Mouse (Mus musculus): ENCODE results near the gene Cpeb3. TPM values are rescaled to one million over a fixed set of nuclear protein-coding genes. Genes with fewer than 3 reads are reported as not detected.

The Cpeb3 gene
- polyA plus RNA-seq (2012; rRNA removed): 4.1 and 4.2 TPM in 2 replicates

DNA sequence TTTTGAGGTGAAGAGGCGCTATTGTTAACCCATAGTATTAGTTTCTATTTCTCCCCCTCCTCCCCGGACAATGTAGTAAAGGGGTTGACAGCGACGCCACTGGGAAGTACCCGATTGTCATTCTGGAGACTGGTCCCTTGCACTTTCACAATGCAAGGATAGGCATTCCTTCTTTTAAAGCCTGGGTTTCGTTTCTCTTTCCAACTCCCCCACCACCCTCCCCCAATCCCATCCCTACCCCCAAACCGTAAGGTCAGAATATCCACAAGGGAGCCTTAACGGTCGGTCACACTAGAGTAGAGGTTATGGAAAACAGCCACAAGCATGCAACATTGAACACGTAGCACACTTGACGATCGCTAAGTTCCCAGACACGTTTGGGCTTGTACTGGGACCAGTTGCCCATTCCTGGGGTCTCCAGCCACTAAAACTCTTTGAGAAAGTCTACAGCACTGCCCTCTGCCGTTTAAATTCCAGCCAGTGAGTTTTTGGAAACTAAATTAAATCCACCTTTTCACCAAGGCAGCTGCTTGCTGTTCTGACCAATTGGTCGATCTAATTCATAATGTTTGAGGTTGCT lies at the start of gene Cpeb3:
Gene Cpeb3, minus strand, starts transcription at position 426 of the 580 bp plus-strand sequence.
- H3K27me3 ChIP-seq (ENCODE audit: control insufficient read depth, insufficient read depth, low read length): peaks cover 3% of the 10 kb centered on the region
- 1% methylated on average over 15 of the region's 15 CpGs for WGBS
- TF ChIP-seq CTCF (IDR thresholded peaks at IDR 0.05; ENCODE audit: extremely low read depth, insufficient read depth, insufficient read length, insufficient replicate concordance): no peak
- no peak for TF ChIP-seq POLR2A (IDR thresholded peaks at IDR 0.05; ENCODE audit: low read depth, low read length)
- H3K36me3 ChIP-seq (ENCODE audit: control insufficient read depth, insufficient read depth, low read length): peaks cover 2% of the 10 kb centered on the region; the same call in 1 of the 2 replicates
- no peaks in the 10 kb centered on the region; the same call in none of the 2 replicates for H3K4me1 ChIP-seq (ENCODE audit: control insufficient read depth, insufficient read depth, insufficient read length)
- peak within 1 kb of the TSS; percentile 87 for H3K4me3 ChIP-seq (ENCODE audit: extremely low read depth, insufficient read depth, insufficient read length)
- peak; percentile 7 to 14 for DNase-seq (ENCODE audit: low read depth in 1 of 2, low spot score in 2 of 2)
- H3K27ac ChIP-seq (ENCODE audit: insufficient read depth, low read length): peak within 1 kb of the TSS; percentile 82

DNA sequence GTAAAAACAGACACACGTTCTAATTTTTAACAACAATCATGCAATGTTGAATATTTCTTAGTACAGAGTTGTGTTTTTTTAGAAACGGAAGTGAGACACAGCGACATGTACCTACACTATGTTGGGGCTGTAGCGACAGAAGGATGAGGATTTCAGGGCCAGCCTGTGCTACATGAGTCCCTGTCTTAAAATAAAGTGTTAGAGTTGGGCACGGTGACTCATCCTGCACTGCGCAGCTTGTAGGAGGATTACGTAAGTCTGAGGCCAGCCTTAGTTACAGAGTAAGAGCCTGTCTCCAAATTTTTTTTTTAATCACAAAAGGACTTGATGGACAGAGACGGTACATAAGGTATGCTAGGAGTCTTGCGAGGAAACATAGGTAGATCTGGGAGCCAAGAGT lies 46.9 kb upstream of the Cpeb3 start:
- no peak for DNase-seq (ENCODE audit: low read depth in 1 of 2, low spot score in 2 of 2)
- WGBS: 86% methylated on average over 9 of the region's 9 CpGs

DNA sequence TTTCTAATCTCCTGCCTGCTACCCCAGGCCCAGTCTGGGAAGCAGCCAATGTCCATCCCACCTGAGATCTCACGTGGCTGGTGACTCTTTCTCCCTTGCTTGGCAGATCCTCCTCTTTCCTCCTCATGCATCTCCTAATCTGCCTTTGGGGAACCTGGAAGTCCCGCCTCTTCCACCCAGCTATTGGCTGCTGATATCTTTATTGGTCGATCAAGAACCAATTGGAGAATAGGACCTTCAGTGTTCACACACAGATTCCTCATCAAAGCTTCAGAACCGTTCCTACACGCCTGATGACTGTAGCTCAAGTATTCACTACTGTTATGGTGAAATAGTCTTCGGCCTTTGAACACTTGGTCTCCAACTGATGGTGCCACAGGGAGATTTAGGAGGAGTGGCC lies 43.7 kb upstream of the Cpeb3 start:
- Histone ChIP-seq H3K27me3 (ENCODE audit: control insufficient read depth, insufficient read depth, low read length) (no peaks in the 10 kb centered on the region), H3K36me3 (ENCODE audit: control insufficient read depth, insufficient read depth, low read length) (no peaks in the 10 kb centered on the region), H3K27ac (ENCODE audit: insufficient read depth, low read length) (no peak overlapping the region), H3K4me1 (ENCODE audit: control insufficient read depth, insufficient read depth, insufficient read length) (no peaks in the 10 kb centered on the region), H3K4me3 (ENCODE audit: extremely low read depth, insufficient read depth, insufficient read length) (no peak overlapping the region)
- no peak for DNase-seq (ENCODE audit: low read depth in 1 of 2, low spot score in 2 of 2)
- WGBS: 80% methylated on average over 6 of the region's 6 CpGs
- TF ChIP-seq CTCF (IDR thresholded peaks at IDR 0.05; ENCODE audit: extremely low read depth, insufficient read depth, insufficient read length, insufficient replicate concordance) (no peak), POLR2A (IDR thresholded peaks at IDR 0.05; ENCODE audit: low read depth, low read length) (no peak)

More for the DNA sequence above, 46.9 kb upstream of the Cpeb3 start:
- Histone ChIP-seq H3K36me3 (ENCODE audit: control insufficient read depth, insufficient read depth, low read length) (no peaks in the 10 kb centered on the region), H3K27ac (ENCODE audit: insufficient read depth, low read length) (no peak overlapping the region), H3K4me1 (ENCODE audit: control insufficient read depth, insufficient read depth, insufficient read length) (no peaks in the 10 kb centered on the region), H3K27me3 (ENCODE audit: control insufficient read depth, insufficient read depth, low read length) (no peaks in the 10 kb centered on the region), H3K4me3 (ENCODE audit: extremely low read depth, insufficient read depth, insufficient read length) (no peak overlapping the region)
- TF ChIP-seq CTCF (IDR thresholded peaks at IDR 0.05; ENCODE audit: extremely low read depth, insufficient read depth, insufficient read length, insufficient replicate concordance): no peak
- TF ChIP-seq POLR2A (IDR thresholded peaks at IDR 0.05; ENCODE audit: low read depth, low read length): no peak

DNA sequence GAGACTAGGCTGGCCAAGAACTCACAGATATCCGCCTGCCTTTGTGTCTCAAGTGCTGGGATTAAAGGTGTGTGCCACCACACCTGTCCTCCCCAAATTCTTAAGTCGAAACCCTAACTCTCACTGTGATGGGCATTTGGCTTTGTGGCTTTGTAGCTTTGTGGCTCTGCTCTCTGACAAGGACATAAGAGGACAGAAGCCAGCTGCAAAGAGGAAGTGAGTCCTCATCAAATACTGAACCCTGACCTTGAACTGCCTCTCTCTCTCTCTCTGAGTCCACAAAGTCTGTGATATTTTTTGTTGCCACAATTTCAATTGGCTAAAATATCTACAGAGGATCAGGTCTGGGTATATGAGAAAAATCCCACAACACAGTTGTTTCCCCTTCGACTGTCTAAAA lies 39.8 kb upstream of the Cpeb3 start:
- no peak overlapping the region for H3K4me3 ChIP-seq (ENCODE audit: extremely low read depth, insufficient read depth, insufficient read length)
- no peak for TF ChIP-seq CTCF (IDR thresholded peaks at IDR 0.05; ENCODE audit: extremely low read depth, insufficient read depth, insufficient read length, insufficient replicate concordance)
- TF ChIP-seq POLR2A (IDR thresholded peaks at IDR 0.05; ENCODE audit: low read depth, low read length): no peak
- no peaks in the 10 kb centered on the region for H3K27me3 ChIP-seq (ENCODE audit: control insufficient read depth, insufficient read depth, low read length)
- H3K27ac ChIP-seq (ENCODE audit: insufficient read depth, low read length): no peak overlapping the region
- WGBS: 58% methylated on average over 3 of the region's 3 CpGs
- H3K36me3 ChIP-seq (ENCODE audit: control insufficient read depth, insufficient read depth, low read length): no peaks in the 10 kb centered on the region
- DNase-seq (ENCODE audit: low read depth in 1 of 2, low spot score in 2 of 2): no peak
- H3K4me1 ChIP-seq (ENCODE audit: control insufficient read depth, insufficient read depth, insufficient read length): no peaks in the 10 kb centered on the region

DNA sequence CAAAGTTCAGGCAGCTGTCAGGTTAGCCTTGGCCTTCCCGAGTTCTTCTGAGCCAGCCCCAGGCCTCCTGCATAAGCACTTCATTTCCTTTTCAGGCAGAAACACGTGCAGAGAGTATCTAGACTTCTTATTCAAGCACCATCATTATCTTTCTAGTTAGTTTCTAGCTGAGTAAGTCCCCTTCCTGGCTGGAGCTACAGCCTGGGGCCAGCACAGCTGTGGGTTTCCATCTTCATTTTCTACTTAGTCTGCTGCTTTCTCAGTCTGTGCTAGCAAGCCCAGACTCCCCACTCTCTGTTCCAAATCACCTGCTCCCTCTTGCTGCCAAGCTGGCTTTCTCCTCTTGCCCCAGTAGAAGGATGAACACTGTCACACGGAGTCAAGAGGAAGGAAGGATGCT lies 38.5 kb upstream of the Cpeb3 start:
- no peak for TF ChIP-seq CTCF (IDR thresholded peaks at IDR 0.05; ENCODE audit: extremely low read depth, insufficient read depth, insufficient read length, insufficient replicate concordance)
- no peak for TF ChIP-seq POLR2A (IDR thresholded peaks at IDR 0.05; ENCODE audit: low read depth, low read length)
- DNase-seq (ENCODE audit: low read depth in 1 of 2, low spot score in 2 of 2): no peak
- Histone ChIP-seq H3K27me3 (ENCODE audit: control insufficient read depth, insufficient read depth, low read length) (no peaks in the 10 kb centered on the region), H3K4me3 (ENCODE audit: extremely low read depth, insufficient read depth, insufficient read length) (no peak overlapping the region), H3K4me1 (ENCODE audit: control insufficient read depth, insufficient read depth, insufficient read length) (no peaks in the 10 kb centered on the region), H3K27ac (ENCODE audit: insufficient read depth, low read length) (no peak overlapping the region), H3K36me3 (ENCODE audit: control insufficient read depth, insufficient read depth, low read length) (no peaks in the 10 kb centered on the region)
- WGBS: 38% methylated on average over 3 of the region's 3 CpGs

DNA sequence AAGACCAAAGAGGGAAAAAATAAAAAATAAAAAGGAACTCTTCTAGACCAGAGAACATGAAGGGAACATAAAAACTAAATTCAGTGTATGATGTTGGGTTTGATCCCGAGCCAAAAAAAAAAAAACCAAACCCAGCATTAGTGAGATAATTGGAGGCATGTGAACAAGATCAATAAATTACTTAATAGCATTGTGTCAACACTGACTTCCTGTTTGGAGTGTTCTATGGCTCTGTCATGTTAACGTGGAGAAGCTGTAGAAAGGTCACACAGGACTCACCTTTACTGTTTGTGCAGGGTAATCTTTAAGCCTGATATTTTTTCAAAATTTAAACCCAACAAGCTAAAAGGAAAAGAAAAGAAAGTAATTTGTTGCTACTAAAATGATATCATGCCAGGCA lies 34.3 kb upstream of the Cpeb3 start:
- Histone ChIP-seq H3K27ac (ENCODE audit: insufficient read depth, low read length) (no peak overlapping the region), H3K4me3 (ENCODE audit: extremely low read depth, insufficient read depth, insufficient read length) (no peak overlapping the region), H3K27me3 (ENCODE audit: control insufficient read depth, insufficient read depth, low read length) (no peaks in the 10 kb centered on the region), H3K4me1 (ENCODE audit: control insufficient read depth, insufficient read depth, insufficient read length) (no peaks in the 10 kb centered on the region), H3K36me3 (ENCODE audit: control insufficient read depth, insufficient read depth, low read length) (no peaks in the 10 kb centered on the region)
- no peak for DNase-seq (ENCODE audit: low read depth in 1 of 2, low spot score in 2 of 2)
- TF ChIP-seq POLR2A (IDR thresholded peaks at IDR 0.05; ENCODE audit: low read depth, low read length): no peak
- no peak for TF ChIP-seq CTCF (IDR thresholded peaks at IDR 0.05; ENCODE audit: extremely low read depth, insufficient read depth, insufficient read length, insufficient replicate concordance)
- 49% methylated on average over 2 of the region's 2 CpGs for WGBS

DNA sequence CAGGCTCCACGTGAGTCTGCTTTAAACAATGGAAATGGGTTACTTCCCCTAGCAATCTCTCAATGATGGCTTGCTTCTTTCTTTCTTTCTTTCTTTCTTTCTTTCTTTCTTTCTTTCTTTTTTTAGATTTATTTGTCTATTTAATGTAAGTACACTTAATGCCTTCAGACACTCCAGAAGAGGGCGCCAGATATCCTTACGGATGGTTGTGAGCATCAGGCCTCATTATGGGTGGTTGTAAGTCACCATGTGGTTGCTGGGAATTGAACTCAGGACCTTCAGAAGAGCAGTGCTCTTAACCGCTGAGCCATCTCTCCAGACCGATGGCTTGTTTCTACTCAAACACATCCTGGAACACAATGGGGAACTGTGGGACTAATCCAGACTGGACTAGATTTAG lies 32.8 kb upstream of the Cpeb3 start:
- H3K27ac ChIP-seq (ENCODE audit: insufficient read depth, low read length): no peak overlapping the region
- no peaks in the 10 kb centered on the region for H3K36me3 ChIP-seq (ENCODE audit: control insufficient read depth, insufficient read depth, low read length)
- H3K27me3 ChIP-seq (ENCODE audit: control insufficient read depth, insufficient read depth, low read length): no peaks in the 10 kb centered on the region
- no peak for DNase-seq (ENCODE audit: low read depth in 1 of 2, low spot score in 2 of 2)
- H3K4me1 ChIP-seq (ENCODE audit: control insufficient read depth, insufficient read depth, insufficient read length): no peaks in the 10 kb centered on the region
- no peak for TF ChIP-seq CTCF (IDR thresholded peaks at IDR 0.05; ENCODE audit: extremely low read depth, insufficient read depth, insufficient read length, insufficient replicate concordance)
- TF ChIP-seq POLR2A (IDR thresholded peaks at IDR 0.05; ENCODE audit: low read depth, low read length): no peak
- H3K4me3 ChIP-seq (ENCODE audit: extremely low read depth, insufficient read depth, insufficient read length): no peak overlapping the region
- WGBS: 68% methylated on average over 5 of the region's 5 CpGs

All from spleen, adult 2 months (tissue).